Mouse (Mus musculus): ENCODE data around the gene Gnaq.

- no peak for TF ChIP-seq TAL1 (IDR thresholded peaks at IDR 0.05; ENCODE audit: low read length)
- TF ChIP-seq GATA1 (IDR thresholded peaks at IDR 0.05; ENCODE audit: low read length): no peak
These were observed 24.5 kb downstream of the Gnaq start for GRCm38 (mm10) chr19:16157120-16157519.

Measured in erythroblast, embryonic 14.5 days (primary cell).